Mouse (Mus musculus) right cerebral cortex, postnatal 36 days (tissue): ENCODE measurements around the gene Hpn.

ENCODE experiments used
- DNase-seq, 2 experiments: peaks; one replicate each; pipeline ENCODE4 v3.0.0; 2022; ENCODE audit warnings: low spot score in 2 of 2, mixed read lengths in 1 of 2

The Hpn gene

GRCm38 (mm10) chr7:31140941-31141340 is 25.9 kb upstream of the Hpn start:
- no peak for DNase-seq

GRCm38 (mm10) chr7:31140302-31140701 is 25.2 kb upstream of the Hpn start:
- no peak for DNase-seq

GRCm38 (mm10) chr7:31139765-31140164 is 24.7 kb upstream of the Hpn start:
- no peak for DNase-seq

- DNase-seq: no peak
These were observed 20.6 kb upstream of the Hpn start for GRCm38 (mm10) chr7:31135717-31136116.

GRCm38 (mm10) chr7:31131866-31132265 is 16.8 kb upstream of the Hpn start:
- no peak for DNase-seq

GRCm38 (mm10) chr7:31130841-31131240 is 15.8 kb upstream of the Hpn start:
- DNase-seq: no peak

DNA sequence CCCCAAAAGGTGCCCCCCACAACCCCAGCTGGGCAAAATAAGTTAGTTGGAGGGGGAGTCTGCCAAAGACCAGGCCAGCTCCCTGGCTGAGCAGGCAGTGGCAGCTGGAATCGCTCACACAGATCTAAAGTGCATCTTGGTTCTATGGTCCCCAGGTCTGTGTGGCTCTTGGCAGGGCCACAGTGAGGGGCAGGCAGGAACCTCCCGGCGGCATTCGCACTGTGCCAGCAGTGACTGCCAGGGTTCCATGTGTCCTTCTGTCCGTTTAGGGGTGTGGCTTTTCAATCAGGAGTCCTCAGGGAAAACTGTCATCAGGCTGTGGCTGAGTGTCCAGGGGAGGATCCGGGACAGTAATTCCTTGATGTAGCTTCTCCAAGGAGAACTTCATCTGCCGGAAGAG is 15.1 kb upstream of the Hpn start:
- DNase-seq: no peak

GRCm38 (mm10) chr7:31128157-31128705 is 13.1 kb upstream of the Hpn start:
- DNase-seq: no peak

DNA sequence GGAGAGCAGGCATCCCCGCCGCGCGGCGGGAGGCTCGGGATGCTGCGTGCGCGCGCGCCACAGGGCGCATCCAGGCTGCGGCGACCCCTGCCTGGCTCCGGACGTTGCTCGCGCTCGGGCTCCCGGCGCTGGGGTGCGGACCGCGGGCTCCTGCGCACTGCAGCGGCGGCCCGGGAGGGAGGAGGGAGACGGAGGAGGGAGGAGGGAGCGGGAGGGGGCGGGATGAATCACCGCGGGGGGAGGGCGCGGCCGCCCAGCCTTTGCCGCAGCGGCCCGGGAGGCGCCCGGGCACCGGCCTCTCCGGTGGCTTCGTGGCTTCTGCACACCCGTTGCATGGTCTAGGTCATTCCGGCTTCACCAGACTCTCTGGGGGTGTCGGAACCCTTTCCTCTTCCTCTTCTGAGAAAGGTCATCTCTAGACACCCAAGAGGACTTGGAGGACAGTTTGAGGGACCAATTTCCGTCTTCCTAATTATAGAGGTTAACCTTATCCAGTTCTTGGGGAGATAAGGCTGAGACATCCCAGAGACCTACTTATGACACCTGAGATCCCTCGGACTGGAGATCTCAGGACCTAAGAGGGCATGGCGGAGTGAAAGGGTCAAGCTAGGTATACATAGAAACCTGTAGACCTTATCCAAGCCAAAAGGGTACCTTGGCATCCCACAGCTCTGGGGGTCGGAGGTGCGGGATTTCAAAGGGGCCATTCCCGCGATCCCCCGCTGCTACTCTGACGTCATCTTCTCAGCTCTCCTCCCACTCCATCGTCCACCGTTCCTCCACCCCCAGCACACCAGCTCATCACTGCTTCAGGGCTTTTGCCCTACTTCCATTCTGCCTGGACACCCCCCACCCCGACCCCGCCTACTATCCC is 12.0 kb upstream of the Hpn start, which contains the start of gene Scn1b:
TSS of gene Scn1b (minus strand) at position 153 of the 874 bp plus-strand sequence.
- peak; percentile 65 to 75 for DNase-seq

- peak in 1 of 2 experiments; percentile 51 for DNase-seq
These were observed 11.2 kb upstream of the Hpn start for GRCm38 (mm10) chr7:31126211-31126751.

DNA sequence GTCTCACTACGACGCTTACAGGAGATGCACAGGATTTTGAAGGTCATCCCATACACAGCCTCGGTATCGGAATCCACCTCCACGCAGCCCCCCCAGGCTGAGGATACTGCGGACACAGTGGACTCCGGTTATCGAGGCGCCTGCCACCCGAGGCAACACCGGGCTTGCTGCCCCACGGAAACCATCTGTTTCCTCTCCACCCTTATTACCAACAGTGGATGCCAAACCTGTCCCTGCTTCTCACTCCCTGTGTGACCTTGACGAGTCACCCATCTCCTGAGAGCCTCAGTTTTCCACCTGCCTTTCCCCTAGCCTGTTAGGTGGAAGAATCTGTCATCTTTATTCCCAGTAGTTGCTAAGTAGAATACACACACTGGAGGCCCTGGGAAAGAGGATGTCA is 10.0 kb upstream of the Hpn start:
- DNase-seq: no peak

- no peak for DNase-seq
These were observed 9.3 kb upstream of the Hpn start for GRCm38 (mm10) chr7:31124381-31124780.

- DNase-seq: no peak
These were observed 8.6 kb upstream of the Hpn start for GRCm38 (mm10) chr7:31123697-31124096.

DNA sequence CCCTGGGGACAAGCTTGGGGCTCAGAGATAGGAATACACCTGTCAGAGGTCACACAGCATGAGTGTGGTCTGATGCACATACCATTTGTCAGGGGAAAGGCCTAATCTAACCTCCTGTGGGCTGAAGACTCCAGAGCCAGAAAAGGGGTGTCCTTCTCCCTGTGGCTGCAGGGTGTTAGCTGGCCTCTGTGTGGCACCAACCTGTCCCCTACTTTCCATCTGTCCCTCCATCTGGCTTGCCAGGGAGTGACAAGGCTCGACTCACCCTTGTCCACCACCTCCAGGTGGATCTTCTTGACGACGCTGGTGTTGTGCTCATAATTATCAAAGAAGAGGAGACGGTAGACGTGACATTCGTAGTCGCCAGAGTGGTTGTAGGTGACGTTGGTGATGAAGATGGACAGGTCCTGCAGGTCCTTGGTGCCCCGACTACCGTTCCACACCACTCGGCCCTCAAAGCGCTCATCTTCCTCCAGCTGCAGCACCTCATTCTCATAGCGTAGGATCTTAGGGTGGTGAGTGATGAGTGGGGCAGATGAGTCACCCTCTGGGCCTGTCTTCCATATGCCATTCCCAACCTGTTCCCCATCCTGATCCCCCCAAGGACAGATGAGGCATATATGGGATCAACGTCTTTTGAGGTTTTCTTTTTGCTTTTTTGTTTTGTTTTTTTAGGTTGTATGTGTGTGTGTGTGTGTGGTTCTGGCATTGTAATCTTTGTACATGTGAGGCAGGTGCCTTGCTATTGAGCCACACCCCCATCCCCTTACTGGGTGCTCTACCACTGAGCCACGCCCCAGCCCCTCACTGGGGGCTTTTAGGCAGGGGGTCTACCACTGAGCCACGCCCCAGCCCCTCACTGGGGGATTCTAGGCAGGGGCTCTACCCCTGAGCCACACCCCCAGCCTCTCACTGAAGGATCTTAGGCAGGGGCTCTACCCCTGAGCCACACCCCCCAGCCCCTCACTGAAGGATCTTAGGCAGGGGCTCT is 7.8 kb upstream of the Hpn start:
- no peak for DNase-seq

GRCm38 (mm10) chr7:31119556-31119955 is 4.5 kb upstream of the Hpn start:
- no peak for DNase-seq

DNA sequence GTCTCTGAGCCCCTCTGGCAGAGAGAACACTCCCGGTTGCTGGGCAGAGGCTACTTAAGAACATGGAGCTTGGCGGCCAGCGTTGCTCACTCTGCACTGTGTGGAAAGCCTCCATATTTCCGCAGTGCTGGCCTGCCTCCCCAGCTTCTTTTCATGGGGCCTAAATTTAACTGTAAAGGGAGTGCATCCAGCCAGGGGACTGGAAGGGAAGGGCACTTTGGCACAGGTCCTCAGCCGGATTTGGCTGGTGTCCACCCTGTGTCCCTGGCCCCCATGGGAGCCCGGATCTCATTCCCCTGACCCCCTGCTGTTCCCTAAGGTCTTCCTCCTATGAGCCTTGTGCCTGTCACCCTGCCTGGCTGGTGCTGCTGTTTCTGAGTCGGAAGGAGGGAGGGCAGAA is 3.4 kb upstream of the Hpn start:
- no peak for DNase-seq

- DNase-seq: no peak
These were observed 2.4 kb upstream of the Hpn start for GRCm38 (mm10) chr7:31117465-31117864.

DNA sequence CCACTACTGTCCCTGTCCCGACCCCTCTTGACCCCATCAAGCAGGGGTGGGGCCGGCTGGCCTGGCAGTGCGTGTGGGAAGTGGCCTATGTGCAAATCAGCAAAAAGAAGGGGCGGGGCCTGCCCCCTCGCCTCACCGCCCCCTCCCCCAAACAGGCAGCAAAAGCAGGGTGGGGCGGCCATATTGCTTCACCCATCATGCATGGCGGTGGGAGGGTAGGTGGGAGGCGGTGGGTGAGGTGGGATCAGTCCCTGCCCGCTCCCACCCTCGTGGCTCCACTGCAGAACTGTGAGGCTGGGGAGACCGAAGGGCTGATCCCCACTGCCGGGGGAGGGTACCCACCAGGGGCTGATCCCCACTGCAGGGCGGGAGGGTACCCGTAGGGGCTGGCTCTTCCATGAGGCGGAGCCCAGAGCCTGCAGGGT is 1.6 kb upstream of the Hpn start:
- DNase-seq: no peak

GRCm38 (mm10) chr7:31115587-31116043 is 525 bp upstream of the Hpn start:
- no peak for DNase-seq

DNA sequence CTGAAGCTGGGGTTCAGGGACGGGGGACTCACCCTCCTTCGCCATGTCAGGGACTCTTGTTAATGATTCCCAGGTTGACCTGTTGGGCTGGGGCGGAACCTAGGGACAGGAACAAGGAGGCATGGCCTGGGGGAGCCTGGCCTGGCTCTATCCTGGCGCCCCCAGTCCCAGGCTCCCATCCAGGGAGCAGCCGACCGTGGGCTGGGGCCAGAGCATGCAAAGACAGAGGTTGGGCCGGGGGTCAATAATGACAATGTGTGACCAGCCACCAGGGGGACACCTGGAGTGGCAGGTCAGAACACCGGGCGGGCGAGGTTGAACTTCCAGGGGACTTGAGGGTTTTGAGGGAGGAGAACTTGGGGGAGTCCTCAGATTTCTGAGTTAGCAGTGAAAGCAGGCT is 444 bp downstream of the Hpn start:
- DNase-seq: no peak

- DNase-seq: no peak
These were observed 1.3 kb downstream of the Hpn start for GRCm38 (mm10) chr7:31113800-31114199.

DNA sequence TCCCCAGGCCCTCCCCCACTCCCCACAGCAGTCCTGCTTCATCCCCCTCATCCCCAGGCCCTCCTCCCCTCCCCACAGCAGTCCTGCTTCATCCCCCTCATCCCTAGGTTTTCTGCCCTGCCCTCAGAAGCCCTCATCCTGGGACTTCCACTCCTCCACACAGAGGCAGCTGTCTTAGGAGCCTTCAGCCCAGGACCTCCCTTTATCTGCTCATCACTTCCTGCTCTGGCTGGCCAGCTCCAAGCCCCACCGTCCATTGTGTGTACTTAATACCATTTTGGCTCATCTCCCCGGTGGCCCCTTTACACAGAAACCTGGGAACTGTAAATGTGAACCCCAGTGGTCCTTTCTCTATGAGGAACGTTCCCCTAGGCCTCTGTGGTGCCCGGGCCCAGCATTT is 3.1 kb downstream of the Hpn start:
- DNase-seq: no peak
